Mouse (Mus musculus) WW6 (cell line): ENCODE measurements around the gene Rtn3.

Source experiments
- DNase-seq: peaks from one replicate; pipeline ENCODE4 v3.0.0-alpha.2; 2013; ENCODE audit warnings: low read depth, low spot score

The Rtn3 gene

GRCm38 (mm10) chr19:7487680-7488079 is 4.6 kb upstream of the Rtn3 start:
- DNase-seq = no peak

DNA sequence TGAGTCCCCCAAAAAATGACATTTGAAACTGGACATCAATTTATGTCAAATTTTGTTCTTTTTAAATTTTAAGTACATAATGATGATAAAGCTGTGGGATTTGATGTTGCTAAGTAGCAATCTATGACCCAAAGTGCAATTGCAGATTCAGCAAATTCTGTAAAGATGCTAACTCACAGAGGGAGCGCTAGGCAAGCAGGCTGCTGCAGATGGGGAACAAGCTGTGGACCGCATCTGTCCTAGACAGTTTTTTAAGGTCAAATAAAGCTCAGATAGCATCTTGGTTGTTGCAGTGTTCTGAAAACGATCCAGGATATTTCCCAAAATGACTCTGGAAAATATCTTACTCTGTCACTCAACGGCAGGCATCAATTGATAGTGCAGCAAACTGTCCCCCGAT is 995 bp upstream of the Rtn3 start:
- no peak for DNase-seq

GRCm38 (mm10) chr19:7483512-7483882 is 416 bp upstream of the Rtn3 start:
- DNase-seq = no peak

DNA sequence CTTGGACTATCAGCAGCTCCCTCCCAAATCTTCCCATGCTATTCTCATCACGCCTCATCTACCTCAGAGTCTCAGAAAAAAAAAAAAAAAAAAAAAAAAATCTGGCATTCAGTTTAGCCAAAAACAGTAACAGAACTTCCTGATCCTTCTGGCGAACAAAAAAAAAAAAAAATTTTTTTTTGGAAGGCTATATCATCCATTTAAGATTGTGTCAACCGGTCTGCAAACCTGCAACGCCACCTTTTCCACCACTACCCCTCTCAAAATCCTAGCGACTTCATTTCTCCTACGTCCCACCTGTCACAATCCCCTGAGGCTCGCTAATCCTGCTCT is 849 bp downstream of the Rtn3 start:
- no peak for DNase-seq

DNA sequence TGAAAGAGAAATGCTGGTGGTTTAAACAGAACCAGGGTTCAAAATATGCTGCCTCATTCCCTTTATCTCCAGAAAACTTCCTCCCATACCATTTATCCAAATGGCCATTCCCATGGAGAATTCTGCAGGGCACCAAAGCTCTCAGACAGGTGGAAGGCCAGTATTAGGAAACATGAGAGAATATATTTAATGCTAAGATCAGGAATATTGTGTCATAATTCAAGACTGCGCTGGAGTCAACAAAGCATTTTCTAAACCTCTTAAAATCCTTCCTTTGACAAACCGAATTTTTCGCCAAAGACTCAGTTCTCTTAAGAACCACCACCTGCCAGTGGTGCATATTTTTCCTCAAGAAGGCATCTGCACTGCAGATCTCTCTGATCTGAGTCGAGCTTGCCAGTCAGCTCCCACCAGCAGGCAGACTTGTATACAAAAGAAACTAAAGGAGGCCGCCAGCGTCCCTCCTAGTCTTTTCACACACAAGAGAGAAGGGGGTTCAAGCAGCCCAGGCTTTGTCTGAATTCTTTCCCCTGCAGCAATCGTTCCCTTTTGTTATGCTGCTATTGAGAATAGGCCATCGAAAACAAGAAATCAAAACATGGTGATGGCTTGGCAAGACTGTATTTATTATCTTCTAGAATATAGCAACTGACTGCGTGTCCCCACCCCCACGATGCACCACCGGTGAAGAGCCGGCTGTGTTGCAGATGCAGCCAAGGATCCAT is 1.4 kb downstream of the Rtn3 start:
- DNase-seq = no peak

- DNase-seq = no peak
Observed at GRCm38 (mm10) chr19:7479751-7480248, 3.3 kb downstream of the Rtn3 start.

GRCm38 (mm10) chr19:7470643-7471042 is 12.4 kb downstream of the Rtn3 start:
- DNase-seq = no peak

DNA sequence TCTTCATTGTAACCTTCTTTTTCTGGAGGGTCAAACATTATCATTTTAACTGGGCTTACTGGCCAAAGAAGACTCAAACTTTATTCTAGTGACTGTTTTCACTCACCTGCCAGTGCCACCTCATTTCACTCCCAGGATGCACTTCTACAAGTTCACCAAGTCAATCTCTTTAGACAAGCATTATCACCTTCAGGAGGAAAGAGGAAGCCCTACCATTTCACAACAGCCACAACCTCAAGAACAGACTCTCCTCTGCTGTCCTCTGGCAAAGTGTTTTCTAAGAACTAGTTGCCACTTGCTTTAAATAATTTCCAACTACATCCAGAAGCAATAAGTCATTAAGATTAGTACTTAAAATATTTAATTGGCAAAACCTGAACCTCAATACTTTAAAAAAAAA is 15.2 kb downstream of the Rtn3 start:
- DNase-seq = no peak

DNA sequence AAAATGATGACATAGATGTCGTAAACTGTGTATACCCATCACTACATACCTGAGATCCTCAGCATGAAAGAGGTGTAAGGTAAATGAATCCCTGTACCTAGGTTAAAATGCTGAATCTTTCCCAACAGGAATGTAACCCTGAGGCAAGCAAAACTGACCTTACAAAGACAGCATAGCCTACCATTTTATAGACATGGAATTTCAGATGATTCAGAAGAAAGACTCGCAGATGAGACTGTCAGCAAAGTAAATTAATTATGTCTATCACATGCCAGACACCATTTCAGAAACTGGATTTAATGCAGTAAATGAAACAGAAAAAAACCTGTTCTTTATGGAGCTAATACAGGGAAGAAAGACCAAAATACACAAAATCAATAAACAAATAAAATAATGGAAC is 23.7 kb downstream of the Rtn3 start:
- no peak for DNase-seq

- DNase-seq = no peak
Observed at GRCm38 (mm10) chr19:7458901-7459300, 24.2 kb downstream of the Rtn3 start.

DNA sequence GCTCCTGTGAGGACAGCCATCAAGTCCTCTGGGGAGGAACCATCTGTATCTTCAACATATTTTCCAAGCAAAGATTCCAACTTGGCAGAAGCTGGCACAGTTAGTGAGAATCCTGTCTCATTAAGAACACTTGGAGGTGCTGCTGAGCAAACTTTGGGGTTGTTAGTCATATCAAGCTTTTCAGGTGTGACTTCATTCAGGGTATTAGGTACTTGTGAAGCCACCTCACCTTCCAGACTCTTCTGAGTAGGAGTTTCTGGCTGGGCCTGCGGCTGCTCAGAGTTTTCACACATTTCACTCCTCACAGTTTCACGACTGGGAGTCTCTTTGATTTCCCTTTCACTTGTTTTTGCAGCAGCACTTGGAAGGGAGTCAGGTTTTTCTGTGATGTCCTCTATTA is 26.3 kb downstream of the Rtn3 start:
- DNase-seq = no peak

DNA sequence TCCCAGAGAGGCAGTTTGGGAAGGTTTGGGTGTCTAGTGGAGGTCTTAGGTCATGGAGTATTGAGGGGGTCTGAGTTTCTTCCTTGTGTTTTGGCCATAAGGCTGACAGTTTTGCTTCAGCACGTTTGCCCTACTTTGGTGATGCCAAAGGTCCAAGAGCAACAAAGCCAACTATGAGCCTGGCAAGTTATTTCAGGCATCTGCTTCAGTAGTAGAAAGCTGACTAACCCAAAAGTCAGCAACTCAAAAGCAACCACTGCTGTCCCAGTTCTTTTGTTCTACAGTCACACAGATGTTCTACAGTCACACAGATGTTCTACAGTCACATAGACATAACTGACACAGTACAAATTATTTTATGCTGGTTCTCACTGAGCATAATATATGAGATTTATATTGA is 37.5 kb downstream of the Rtn3 start:
- no peak for DNase-seq

- no peak for DNase-seq
Observed at GRCm38 (mm10) chr19:7445105-7445504, 38.0 kb downstream of the Rtn3 start.

DNA sequence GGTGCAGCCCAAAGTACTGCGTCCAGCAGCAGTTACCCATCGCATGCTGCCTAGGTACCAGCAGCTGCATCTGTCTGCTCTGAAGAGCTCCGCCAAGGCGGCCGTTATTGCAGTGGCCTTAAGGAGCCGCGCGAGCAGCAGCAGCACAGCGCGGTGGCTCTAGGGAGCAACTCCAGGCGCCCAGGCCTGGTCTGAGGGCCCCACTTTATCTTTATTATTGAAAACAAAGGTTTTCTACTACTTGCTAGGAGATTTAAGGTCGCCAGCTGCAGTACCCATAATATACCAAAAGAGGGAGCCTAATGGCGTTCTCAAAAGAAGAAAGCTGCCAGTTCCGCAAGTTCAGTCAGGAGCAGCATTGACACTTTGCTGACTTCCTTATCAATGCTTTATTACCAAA is 41.6 kb downstream of the Rtn3 start:
- DNase-seq = no peak

DNA sequence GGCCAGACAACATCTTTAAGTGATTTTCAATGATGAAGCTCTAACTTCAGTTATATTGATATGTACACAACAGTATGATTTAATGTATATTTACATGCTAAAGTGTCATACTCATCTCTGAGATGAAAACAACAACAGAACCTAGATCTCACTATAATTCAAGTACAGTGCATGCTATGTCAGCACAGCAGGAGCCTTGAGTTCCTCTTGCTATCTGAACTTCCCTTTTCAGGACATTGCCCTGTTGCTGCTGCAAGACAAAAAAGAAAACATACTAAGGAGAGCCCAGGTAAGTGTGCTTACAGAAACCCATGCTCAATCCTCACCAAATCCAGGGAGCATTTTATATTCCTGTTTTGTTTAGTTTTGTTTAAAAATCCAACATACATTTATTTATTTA is 44.8 kb downstream of the Rtn3 start:
- DNase-seq = no peak

DNA sequence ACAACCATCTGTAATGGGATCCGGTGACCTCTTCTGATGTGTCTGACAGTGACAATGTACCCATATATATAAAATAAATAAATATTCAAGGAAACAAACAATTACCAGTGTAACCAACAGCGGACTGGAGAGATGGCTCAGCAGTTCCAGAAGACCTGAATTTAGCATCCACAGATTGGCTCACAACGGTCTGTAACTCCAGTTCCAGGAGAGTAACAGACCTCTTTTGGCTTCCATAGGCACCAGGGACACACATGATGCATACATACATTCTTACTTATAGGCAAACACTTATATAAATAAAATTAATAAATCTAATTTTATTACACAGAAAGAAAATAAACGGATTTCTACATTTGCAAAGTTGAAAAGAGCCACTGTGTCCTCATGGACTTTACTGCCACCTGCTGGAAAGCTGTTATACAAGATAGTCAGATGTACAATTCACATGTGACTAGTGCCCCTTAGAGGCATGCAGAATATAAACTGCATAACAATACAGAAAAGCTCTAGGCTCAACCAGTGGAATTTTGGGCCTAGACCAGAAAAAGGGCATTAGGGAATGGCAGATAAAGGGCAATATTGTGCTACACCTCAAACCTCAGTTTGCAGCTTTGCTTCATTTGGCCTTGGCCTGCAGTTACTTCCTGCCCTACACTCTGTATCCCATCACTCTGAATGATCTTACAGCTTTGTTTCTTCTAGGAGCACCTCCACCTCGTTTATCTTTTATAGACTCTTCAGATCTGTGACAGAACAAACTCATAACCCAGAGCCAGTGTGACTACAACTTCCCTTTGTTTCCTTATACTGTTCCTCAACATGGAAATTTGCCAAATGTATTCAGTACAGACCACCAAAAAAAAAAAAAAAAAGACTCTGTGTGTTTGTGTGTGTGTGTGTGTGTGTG is 46.8 kb downstream of the Rtn3 start:
- no peak for DNase-seq

GRCm38 (mm10) chr19:7434887-7435286 is 48.2 kb downstream of the Rtn3 start:
- no peak for DNase-seq

DNA sequence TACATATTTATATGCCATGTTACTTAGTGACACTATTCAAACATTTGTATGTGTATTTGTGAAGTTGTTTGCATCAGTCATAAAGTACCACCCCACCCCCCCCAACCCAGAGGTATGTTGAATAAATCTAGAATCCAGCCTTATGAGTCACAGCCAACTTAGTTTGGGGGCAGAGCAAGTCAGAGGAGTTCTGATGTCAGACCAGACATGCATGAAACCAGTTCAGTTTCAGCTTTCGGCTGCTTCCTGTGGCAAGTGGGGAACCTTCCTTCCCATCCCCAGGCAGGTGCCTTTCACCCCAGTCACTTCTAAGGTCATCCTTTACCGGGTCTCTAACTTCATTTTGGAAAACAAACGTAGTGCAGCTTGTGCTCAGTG is 57.7 kb downstream of the Rtn3 start:
- DNase-seq = no peak

- DNase-seq = no peak
Observed at GRCm38 (mm10) chr19:7424590-7425397, 58.3 kb downstream of the Rtn3 start.

DNA sequence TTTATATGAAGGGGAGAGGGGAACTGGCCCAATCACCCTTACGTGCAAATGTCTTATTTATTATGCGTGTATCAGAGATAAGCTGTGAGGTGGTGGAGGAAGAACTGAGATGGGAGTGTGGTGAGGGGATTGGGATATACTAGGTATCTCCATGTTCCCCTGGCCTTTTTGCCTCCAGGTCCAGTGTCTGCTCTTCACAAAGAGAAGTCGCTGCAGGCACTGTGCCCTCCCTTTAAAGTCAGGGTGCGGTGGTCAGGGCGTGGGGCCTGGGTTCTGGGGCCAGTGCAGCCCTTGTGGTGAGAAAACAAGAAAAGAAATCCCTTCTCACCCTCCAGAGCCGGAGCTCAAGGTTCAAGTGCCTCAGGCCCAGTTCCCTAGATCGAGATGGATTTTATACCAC is 59.0 kb downstream of the Rtn3 start:
- no peak for DNase-seq

DNA sequence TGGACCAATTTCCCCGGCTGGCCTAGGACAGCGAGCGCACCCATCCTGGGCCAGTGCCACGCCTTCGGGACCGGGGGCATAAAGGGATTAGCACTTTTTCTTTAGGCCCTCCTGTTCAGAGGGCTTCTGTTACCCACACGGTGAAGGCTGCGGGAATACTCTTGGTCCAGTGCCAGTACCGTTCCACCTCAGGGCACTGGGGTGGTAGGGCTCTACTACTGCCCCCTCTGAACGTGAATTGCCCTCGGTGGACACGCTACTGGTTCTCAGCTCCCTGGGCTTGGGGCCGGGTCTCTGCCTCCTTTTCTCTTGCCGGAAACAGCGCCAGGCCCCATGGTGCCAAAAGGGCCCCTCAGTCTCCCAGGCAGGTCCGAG is 59.4 kb downstream of the Rtn3 start:
- no peak for DNase-seq

DNA sequence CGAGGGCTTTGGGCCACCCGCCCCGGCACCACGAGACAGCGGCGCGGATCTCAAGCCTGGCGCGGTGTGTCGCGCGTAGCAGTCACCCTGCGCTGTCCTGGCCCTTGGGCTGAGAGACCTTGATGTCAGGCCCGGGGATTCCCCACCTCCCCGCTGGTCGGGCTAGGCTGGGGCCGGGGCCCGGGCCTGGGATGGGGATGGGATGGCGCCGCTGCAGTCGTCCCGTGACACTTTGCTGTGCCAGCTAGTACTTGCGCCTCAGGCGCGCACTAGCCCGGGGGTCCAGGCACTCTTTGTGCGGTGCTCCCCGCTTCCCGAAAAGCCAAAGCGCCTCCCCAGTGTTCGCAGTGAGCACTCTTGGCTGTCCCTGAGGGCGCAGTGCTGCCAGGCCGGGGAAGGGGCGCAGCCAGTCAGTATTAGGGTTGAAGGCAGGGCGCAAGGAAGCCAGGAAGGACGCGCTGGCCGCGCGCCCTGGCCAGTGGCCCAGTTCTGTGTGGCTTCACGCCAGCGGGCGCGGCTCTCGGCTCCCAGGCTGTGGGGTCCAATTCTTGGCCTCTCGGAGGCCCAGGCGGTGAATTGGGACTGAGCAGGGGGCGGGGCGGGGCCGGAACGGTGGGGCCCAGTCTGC is 59.9 kb downstream of the Rtn3 start:
- no peak for DNase-seq
